Mouse (Mus musculus) intestine, postnatal 0 days (tissue): ENCODE data around the gene Prkcz. TPM values are rescaled to one million over a fixed set of nuclear protein-coding genes. Genes with fewer than 3 reads are reported as not detected.

ENCODE experiments used
- ATAC-seq: fragments of 200-750 bp; cut with Nextera tagmentation; 2 replicates; pipeline ENCODE4 v1.8.0; 2017; ENCODE audit warnings: mild to moderate bottlenecking, moderate TSS enrichment, moderate library complexity
- H3K27ac ChIP-seq: fragments of 300-500 bp; sonication (generic); 2 replicates; pipeline ENCODE4 v1.5.1; 2014; ENCODE audit warnings: mild to moderate bottlenecking, low read depth, low read length, moderate library complexity
- H3K27me3 ChIP-seq: fragments of 300-500 bp; sonication (generic); replicated peaks from 2 replicates; pipeline ENCODE4 v1.6.1; 2014; ENCODE audit warnings: low read length, mixed read lengths; ENCODE audit not compliant: control insufficient read depth, insufficient read depth
- H3K36me3 ChIP-seq: fragments of 300-500 bp; sonication (generic); 2 replicates; pipeline ENCODE4 v1.6.1; 2014; ENCODE audit warnings: mild to moderate bottlenecking, moderate library complexity; ENCODE audit not compliant: control insufficient read depth, insufficient read depth
- H3K4me1 ChIP-seq: fragments of 300-500 bp; sonication (generic); replicated peaks from 2 replicates; pipeline ENCODE4 v1.6.1; 2014; ENCODE audit warnings: antibody characterized with exemption, low read length, mixed read lengths; ENCODE audit not compliant: control insufficient read depth, insufficient read depth
- H3K4me2 ChIP-seq: fragments of 300-500 bp; sonication (generic); replicated peaks from 2 replicates; pipeline ENCODE4 v1.6.1; 2014; ENCODE audit warnings: low read depth, mild to moderate bottlenecking, moderate library complexity
- H3K4me3 ChIP-seq: fragments of 300-500 bp; sonication (generic); 2 replicates; pipeline ENCODE4 v1.5.1; 2014; ENCODE audit warnings: low read depth, low read length
- H3K9ac ChIP-seq: fragments of 300-500 bp; sonication (generic); 2 replicates; pipeline ENCODE4 v1.6.1; 2014; ENCODE audit warnings: mild to moderate bottlenecking, low read depth, low read length
- H3K9me3 ChIP-seq: fragments of 300-500 bp; sonication (generic); 2 replicates; pipeline ENCODE4 v1.6.1; 2016; ENCODE audit warnings: mixed run types; ENCODE audit not compliant: control insufficient read depth
- CTCF ChIP-seq: sonication (generic); IDR thresholded peaks from 2 replicates; pipeline ENCODE4 v1.5.1; 2016; ENCODE audit warnings: low read depth, mild to moderate bottlenecking, control low read depth, antibody characterized with exemption, moderate library complexity
- WGBS: fragments of 180-500 bp; shearing (Covaris S2); extraction: QIAGEN DNeasy Blood & Tissue Kit; methylation state at CpG from one replicate; pipeline ENCODE4 v1.1.7; 2014; 5-methylcytosine and 5-hydroxymethylcytosine counted together
- polyA plus RNA-seq: library from polyadenylated mRNA; unstranded; fragments of >200 nt; fragmentation: Nextera tagmentation; extraction: Ambion mirVana; gene quantifications from 2 replicates; pipeline ENCODE4 v1.2.1, GENCODE M21; 2015

Gene Prkcz
- polyA plus RNA-seq, 1 experiment from 2014 or later, result 31.7 TPM

DNA sequence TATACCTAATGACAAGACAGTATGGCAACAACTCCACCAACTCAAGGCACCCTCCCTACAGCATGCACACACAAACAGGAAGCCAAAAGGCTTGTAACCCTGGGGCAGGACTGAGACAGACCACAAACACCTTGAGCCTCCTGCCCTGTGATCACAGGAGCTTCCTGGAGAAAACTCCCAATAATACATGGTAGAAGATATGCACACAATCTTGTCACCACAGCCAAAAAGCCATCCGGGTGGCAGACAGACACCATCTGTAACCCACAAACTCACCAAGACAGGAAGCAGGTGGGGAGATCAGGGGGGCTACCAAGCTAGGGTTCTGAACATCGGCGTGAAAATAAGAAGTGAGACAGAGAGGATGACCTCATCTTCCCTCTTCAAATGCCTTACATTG lies 8.6 kb downstream of the Prkcz start:
- no peaks in the 10 kb centered on the region for H3K9me3 ChIP-seq
- no peak overlapping the region for H3K27ac ChIP-seq
- H3K4me2 ChIP-seq, result no peak overlapping the region
- no peak overlapping the region for H3K4me3 ChIP-seq
- no peaks in the 10 kb centered on the region for H3K27me3 ChIP-seq
- no peak overlapping the region for H3K9ac ChIP-seq
- no peaks in the 10 kb centered on the region for H3K4me1 ChIP-seq
- WGBS, result 88% methylated on average over 3 of the region's 3 CpGs
- ATAC-seq, result no peak
- peaks cover 4% of the 10 kb centered on the region; the same call in 1 of the 2 replicates for H3K36me3 ChIP-seq
- no peak for TF ChIP-seq CTCF

DNA sequence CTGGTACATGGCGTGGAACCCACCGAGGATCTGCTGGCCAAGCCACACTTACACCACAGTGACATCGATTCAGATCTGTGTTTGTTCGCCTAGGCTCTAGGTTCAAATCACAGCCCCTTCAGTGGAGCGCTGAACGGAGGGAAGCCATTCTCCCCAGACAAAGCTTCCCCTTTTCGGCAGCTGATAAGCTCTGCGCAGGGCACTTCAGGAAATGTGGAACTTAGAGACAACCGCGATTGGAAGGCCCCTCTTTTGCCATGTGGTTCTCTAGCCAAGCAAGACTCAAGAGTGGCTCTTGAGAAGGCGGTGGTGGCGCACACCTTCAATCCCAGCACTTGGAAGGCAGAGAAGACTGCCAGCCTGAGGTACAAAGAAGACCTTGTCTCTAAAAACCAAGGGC lies 14.8 kb downstream of the Prkcz start:
- no peak overlapping the region for H3K27ac ChIP-seq
- H3K9me3 ChIP-seq, result no peaks in the 10 kb centered on the region
- ATAC-seq, result no peak
- no peak overlapping the region for H3K9ac ChIP-seq
- 94% methylated on average over 12 of the region's 12 CpGs for WGBS
- no peak overlapping the region for H3K4me3 ChIP-seq
- no peaks in the 10 kb centered on the region for H3K36me3 ChIP-seq
- TF ChIP-seq CTCF, result no peak
- no peak overlapping the region for H3K4me2 ChIP-seq
- no peaks in the 10 kb centered on the region for H3K4me1 ChIP-seq
- H3K27me3 ChIP-seq, result no peaks in the 10 kb centered on the region

- H3K9ac ChIP-seq, result no peak overlapping the region
- peak overlapping the region; percentile 24 for H3K4me3 ChIP-seq
- no peaks in the 10 kb centered on the region for H3K9me3 ChIP-seq
- ATAC-seq, result 0 out of 2 replicates have a peak, but pooled peaks have one; percentile 36
- no peak for TF ChIP-seq CTCF
- no peaks in the 10 kb centered on the region for H3K36me3 ChIP-seq
- H3K4me2 ChIP-seq, result peak overlapping the region; percentile 59
- no peaks in the 10 kb centered on the region for H3K27me3 ChIP-seq
- H3K27ac ChIP-seq, result no peak overlapping the region
- H3K4me1 ChIP-seq, result no peaks in the 10 kb centered on the region
- WGBS, result 17% methylated on average over 16 of the region's 16 CpGs
These were observed 15.6 kb downstream of the Prkcz start for GRCm38 (mm10) chr4:155345608-155345953.

DNA sequence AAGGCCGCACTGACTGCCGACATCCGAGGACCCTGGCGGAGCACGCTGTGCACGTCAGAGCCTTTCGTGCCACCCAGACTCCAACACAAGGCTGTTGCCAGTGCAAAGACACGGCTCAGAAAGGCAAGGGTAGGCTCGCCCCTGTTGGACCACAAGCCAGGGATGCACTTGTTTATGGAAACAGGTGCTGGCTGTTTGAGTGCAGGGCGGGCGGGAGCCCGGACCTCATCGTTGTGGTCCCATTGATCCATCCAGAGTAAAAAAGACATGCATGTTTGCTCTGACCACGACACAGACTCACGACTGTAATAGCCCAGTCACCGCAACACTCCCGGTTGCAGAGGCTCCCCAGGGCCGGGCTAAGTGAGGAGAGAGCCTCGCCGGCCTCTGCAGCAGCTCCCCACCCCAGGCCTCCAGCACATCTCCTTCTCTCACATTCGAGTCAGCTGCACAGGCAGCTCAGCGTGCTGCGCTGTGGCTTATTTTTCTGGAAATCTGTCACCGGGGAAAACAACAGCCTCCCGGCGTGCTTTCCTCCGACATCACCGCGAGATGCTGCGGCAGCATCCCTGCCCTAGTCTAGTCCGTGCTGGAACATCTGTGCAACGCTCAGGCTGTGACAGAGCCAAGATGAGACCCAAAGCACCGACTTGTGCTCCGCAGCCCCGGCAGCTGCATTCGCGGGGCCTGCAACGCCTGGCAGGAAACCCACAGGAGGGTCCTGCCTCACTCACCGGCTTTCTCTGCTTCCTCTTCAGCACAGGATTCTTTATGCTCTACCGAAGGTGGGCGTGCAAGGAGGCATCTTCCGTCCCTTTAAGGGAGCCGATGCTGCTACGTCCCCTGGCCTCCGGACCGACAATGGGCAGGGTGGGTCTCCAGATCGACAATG lies 16.2 kb downstream of the Prkcz start:
- 40% methylated on average over 47 of the region's 47 CpGs for WGBS
- Histone ChIP-seq H3K36me3 (no peaks in the 10 kb centered on the region), H3K9ac (peak overlapping the region; percentile 31), H3K27me3 (no peaks in the 10 kb centered on the region), H3K4me3 (peak overlapping the region; percentile 24), H3K4me1 (no peaks in the 10 kb centered on the region), H3K27ac (no peak overlapping the region), H3K9me3 (no peaks in the 10 kb centered on the region), H3K4me2 (peak overlapping the region; percentile 59)
- TF ChIP-seq CTCF, result no peak
- 0 out of 2 replicates have a peak, but pooled peaks have one; percentile 19 for ATAC-seq

DNA sequence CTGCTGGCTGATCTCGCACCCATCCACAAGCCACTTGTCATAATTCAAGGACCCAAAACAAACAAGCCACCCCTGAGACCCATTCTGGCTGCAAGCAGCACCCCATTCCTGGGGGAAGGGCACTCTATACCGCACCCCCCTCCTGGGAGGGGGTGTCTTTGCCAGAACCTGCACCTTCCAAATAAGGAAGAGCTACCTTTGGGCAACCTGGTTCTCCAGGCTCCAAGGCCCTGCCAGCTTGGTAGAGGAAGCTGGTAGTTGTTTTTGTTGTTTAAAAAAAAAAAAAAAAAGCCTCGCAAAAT lies 16.9 kb downstream of the Prkcz start:
- Histone ChIP-seq H3K27me3 (no peaks in the 10 kb centered on the region), H3K9me3 (no peaks in the 10 kb centered on the region), H3K4me3 (no peak overlapping the region), H3K27ac (no peak overlapping the region), H3K36me3 (no peaks in the 10 kb centered on the region), H3K9ac (no peak overlapping the region), H3K4me1 (no peaks in the 10 kb centered on the region), H3K4me2 (no peak overlapping the region)
- no peak for ATAC-seq
- WGBS, result 73% methylated on average over 3 of the region's 3 CpGs
- TF ChIP-seq CTCF, result no peak

DNA sequence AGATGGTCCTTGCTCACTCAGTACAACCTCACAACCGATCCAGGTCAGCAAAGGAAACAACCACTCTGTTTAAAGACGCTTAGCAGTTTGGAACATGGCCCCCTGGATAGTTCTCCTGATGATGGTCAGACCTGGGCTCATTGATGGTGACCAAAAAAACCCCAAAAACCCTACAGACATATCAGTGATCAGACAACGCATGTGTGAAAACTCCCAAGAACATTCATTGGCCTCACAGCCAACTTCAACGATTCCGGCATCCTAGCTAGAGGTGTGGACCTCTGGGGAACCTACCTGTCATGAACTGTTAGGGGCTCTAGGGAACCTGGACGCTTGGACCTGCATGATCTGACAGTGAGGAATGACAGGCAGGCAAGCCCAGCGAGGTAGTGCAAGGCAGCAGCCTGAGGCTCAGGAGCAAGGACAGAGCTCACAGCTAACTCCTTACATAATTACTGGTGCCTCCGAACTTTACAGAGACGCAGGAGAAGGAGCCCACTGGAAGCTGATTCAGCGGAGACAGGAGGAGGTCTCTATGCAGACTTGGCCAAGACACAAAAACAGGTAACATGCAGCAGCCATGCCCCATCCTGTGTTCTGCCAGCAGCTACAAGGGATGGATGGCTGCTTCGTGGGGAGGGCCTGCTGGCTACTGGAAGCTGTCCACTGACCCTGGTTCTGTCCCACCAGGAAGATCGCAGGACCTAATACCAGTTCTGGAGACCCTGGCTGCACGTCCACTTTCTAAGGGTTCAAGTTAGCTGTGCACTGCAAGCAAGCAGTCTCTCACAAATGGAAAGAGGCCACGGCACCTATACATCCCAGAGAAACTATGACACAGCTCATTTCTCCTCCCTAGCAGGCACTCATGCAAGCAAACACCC lies 17.5 kb downstream of the Prkcz start:
- Histone ChIP-seq H3K36me3 (no peaks in the 10 kb centered on the region), H3K9ac (no peak overlapping the region), H3K27ac (no peak overlapping the region), H3K4me1 (no peaks in the 10 kb centered on the region), H3K4me2 (no peak overlapping the region), H3K4me3 (no peak overlapping the region), H3K9me3 (no peaks in the 10 kb centered on the region), H3K27me3 (no peaks in the 10 kb centered on the region)
- ATAC-seq, result no peak
- no peak for TF ChIP-seq CTCF
- 86% methylated on average over 14 of the region's 14 CpGs for WGBS
